Mouse (Mus musculus) layer of hippocampus, postnatal 36 days (tissue): Measurements from ENCODE around the gene Aspm. TPM values are rescaled to one million over a fixed set of nuclear protein-coding genes. Genes with fewer than 3 reads are reported as not detected.
"Not testable (repeated sequence)": the region's sequence is repeated elsewhere in the genome, so short reads cannot be mapped to it uniquely, and the experiment has no call there.

Experiments used
- DNase-seq, 2 experiments: peaks; one replicate each; pipeline ENCODE4 v3.0.0; 2022
- total RNA-seq, 2 experiments: library from RNA; stranded (reverse); gene quantifications; 2 replicates each; pipeline ENCODE4 v1.2.3; 2021

Gene Aspm
- under 1 TPM; 0.66 to 1.00 TPM for total RNA-seq

DNA sequence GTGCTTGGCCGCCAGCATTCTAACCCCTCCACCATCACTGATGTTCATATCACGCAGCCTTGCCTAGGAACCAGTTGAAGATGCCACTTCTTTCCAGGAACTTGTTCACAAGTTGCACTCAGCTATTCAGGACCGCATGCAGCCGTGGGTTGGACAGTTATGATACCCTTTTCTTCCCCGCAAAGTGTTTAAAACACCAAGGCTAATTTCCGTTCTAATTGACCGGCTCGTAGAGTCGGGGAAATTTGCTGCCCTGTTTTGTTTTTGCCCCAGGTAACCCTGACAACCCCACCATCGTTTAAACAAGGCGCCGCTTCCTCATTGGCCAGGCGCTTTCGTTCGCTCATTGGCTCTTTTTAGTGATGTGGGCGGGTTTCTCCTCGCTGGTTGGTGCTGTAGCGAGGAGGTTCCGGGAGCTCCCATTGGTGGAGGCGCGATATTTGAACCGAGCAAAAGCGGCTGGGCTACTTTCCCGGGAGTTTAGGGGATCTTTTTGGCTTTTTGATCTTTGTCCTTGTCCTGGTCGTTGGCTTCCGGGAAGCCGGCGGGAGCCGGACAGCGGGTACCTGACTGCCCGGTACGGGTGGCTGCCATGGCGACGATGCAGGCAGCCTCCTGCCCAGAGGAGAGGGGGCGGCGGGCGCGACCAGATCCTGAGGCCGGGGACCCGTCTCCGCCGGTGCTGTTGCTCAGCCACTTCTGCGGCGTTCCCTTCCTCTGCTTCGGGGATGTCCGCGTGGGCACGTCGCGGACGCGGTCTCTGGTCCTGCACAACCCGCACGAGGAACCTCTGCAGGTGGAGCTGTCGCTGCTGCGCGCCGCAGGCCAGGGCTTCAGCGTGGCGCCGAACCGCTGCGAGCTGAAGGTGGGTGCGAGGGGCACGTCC, at the start of gene Aspm:
Gene Aspm, plus strand, starts transcription at position 433 of the 886 bp plus-strand sequence.
- peak; percentile 78 to 82 for DNase-seq

DNA sequence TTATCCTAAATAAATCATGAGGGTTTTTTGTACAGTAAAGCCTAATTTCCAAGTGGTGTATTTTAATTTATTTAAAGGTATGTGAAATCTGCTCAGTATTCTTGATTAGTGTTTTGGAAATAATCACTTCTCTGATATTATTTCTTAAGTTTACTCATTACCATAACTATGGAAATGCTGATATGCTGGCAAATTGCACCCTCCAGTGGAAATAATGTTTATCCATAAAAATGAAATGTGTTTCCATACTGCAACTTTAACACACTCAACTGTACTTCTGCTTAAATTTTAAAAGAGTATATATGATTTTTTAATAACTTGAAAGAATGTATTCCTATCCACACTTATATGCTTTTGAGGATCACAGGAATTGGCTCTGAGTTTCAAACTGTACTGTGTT, 48.8 kb upstream of the Aspm start:
- no peak for DNase-seq

DNA sequence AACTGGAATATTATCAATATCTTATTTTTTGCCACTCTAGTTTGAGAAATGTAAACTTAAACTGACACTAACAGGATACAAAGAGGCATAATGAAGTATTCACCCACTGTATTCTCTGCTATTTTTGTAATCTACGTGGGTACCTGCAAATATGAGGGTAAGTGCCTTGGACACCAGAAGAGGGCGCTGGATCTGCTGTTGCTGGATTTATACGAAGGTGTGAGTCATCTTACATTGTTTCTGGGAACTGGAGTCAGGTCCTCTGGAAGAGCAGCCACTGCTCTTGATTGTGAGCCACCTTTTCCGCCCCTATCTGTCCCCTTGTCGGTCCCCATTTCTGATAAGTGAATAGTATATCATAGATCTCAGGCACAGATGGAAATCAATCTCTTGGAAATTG, 46.9 kb upstream of the Aspm start:
- DNase-seq = no peak

DNA sequence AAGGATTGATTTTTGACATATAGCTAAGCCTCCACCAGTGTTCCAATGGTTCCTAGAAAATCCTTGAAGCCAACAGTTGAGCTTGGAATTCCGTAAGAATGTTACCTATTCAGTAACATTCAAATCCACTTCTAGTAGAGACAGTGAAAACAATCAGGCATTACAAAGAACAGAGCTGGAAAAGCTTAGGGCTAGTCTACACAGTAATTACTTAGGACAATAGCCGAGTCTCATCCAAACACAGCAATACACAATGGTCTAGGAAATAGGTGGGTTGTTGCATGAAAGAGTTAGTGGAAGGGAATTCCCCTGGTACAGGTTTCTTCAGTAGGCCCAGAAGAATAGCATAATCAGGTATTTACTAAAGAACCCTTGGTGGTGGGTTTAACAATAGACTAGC, 42.2 kb upstream of the Aspm start:
- DNase-seq = not testable (repeated sequence)

DNA sequence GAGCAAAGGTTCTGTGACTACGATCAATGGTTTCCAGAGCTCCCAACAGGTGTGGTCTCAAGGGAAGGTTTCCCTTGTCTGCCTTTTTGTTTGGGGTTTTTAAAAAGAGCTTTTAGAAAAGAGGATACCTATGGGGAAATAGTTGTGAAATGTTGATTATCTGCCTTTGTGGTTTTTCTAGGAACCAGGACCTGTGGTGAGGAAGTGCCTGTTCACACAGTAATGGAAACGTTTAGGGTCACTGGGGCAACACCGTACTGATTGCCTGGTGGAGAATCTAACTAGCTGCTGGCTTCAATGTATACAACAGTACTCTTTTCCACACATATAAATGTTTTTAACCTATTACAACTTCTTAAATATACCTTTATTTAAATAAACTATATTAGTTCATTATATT, 41.1 kb upstream of the Aspm start:
- no peak for DNase-seq

DNA sequence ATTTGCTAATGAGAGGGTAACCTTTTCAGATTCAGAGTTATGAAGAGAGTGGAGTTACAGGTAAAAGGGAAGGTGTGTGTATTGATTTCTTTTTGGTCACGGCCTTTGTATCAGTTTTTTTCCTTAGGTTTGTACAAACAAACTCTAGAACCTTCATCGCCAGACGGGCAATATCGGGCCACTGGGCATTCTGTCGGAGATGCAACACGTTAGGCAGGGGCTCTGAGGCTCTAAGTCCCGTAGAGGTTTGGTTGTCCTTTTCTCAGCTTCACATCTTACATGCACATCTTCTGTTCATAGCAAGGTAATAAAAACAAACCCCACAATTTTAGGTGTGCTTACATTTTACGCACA, 33.1 kb upstream of the Aspm start:
- DNase-seq = peak in 1 of 2 experiments; percentile 3

DNA sequence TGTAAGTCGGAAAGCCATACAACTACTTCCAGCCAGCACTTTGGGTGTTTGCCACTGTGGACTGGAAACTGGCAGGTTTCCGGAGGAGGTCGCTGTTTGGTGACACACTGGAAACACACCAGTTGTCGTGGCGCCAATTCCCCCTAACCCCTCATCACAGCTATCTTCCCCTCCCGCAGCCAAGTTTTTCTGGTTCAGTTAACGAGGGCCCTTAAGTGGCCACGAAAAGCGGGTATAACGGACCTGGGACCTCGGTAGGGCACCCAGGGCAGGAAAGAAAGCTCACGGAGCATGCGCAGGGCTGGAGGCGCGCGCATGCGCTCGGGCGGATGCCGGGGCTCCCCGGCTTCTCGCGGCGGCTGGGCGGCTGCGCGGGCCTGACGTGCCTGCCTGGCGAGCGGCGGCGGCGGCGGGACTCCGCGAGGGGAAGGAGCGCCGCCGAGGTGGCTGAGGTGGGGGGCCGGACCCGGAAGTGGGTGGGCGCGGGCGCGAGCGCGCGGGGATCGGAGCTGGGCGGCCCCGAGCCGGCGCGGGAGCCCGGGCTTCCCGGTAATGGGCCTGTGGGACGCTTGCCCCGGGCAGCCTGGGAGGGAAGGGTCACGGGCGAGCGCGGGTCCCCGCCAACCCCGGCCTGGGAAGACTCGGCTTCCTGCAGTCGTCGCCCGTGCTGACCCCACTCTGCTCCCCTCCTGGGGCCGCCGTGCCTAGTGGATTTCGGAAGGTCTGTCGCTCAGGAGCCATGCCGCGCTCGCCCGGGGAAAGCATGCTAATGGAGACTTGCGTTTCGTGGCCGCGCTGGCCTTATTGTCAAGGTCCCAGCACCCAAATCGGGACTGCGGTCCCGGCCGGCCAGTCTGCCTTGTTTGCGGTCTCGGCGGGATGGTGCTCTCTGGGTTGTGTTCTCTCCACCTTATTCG, 32.4 kb upstream of the Aspm start, which contains the start of gene Zbtb41:
Gene Zbtb41, plus strand, starts transcription at position 414 of the 917 bp plus-strand sequence.
- peak; percentile 88 to 91 for DNase-seq

DNA sequence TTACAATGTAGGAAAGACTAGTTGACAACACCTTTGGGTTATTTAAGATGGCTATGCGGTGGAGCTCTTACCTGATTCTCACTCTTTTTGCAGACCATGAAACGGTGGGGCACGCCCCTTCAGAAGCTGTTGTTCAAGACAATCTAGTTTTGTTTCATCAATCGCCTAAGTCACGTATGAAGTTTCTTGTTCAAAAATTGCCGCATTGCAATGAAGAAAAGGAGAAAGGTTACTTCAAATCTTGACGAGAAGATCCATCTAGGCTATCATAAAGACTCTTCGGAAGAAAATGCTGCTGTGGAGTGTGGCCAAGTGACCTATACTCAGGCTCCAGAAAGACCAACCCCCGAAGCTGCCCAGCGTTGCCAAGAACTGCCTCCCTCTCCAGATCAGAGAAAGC, 31.6 kb upstream of the Aspm start:
- DNase-seq = no peak

DNA sequence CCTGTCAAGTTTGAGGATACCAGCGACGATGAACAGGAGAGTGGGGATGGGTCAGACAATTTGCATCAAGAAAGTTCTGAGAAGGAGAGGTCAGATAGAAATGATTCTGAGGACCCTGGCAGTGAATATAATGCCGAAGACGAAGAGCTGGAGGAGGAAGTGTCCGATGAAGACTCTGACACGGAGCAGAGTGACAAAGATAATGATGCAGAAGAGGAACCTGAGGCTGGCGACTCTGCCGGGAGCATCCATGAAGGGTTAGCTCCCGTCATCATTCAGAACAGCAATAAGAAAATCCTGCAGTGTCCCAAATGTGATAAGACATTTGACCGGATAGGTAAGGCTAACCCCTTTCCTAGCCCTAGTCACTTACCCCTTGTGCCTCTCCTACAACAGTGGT, 30.6 kb upstream of the Aspm start:
- DNase-seq = no peak

DNA sequence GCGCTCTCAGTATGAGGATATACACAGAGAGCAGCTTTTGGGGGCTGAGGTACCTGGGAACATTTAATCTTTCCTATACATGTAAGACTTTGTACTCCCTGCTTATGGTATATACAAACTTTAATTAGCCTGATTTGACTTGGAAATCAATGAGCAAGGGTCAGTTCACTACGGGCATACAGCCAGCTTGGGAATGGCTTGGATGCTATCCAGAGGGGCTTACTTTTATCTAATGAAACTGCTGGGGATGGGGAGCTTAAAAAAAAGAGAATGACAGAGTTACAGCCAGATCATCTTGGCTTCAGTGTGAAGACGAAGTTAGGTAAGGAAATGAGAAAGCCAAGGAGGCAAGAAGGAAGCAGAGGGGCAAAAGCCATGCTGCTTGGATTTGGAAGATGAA, 29.6 kb upstream of the Aspm start:
- no peak for DNase-seq

DNA sequence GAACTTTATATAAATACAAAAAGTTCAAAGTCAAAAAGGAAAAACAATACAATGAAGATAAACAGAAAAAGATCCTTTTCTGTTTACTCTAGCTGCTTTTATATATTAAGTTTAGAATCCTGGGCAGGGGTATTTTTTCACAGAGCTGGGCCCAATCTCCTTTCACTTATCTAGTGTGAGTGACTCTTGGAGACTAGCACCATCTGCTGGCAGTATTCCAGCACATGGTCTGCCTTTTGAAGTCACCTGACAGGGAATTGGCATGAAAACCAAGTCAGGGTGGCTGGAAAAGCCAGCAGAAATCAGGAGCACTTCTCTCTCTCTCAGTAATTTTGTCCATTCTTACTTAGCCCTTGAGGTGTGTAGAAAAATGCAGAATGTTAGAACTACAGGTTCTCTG, 16.2 kb upstream of the Aspm start:
- no peak for DNase-seq

DNA sequence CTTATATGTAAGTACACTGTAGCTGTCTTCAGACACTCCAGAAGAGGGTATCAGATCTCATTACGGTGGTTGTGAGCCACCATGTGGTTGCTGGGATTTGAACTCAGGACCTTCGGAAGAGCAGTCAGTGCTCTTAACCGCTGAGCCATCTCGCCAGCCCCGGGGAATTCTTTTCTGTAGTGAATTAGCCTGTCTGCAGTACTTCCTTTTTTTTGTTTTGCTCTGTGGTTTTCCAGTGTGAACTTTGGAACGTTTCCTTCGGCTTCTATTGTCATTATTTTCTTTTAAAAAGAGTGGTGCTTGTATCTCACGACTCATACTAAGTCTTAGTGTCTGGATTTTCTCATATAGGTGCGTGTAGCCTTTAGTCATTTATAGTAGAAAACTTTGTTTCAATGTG, 11.5 kb upstream of the Aspm start:
- DNase-seq = not testable (repeated sequence)

DNA sequence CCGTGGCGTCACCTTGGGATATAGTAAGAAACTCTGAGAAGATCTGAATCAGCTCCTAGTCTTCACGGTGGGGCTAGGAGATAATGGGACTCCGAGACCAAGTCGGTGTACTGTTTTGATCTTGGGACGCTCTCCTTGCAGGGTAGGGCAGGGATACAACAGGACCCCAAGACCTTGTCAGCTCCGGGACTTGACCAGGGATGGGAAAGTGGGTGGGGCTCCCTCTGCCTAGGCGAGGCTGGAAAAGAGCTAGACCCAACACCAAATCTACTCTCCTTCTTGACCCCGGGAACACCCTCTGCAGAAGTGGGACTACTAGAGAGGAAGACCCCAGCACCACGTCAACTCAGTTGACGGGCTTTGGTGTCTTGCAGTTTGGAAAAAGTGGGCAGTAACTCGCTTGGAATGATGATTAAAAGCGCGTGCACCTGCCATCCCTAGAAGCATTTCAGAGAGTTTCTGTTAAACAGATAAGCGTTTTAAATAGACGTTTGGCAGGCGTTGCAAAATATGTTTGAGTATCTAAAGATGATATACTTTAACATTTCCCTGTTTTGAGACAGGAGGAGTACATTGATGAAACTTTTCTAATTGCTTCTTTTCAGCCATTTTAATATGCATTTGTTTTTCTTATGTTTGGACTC, 776 bp downstream of the Aspm start:
- no peak for DNase-seq

DNA sequence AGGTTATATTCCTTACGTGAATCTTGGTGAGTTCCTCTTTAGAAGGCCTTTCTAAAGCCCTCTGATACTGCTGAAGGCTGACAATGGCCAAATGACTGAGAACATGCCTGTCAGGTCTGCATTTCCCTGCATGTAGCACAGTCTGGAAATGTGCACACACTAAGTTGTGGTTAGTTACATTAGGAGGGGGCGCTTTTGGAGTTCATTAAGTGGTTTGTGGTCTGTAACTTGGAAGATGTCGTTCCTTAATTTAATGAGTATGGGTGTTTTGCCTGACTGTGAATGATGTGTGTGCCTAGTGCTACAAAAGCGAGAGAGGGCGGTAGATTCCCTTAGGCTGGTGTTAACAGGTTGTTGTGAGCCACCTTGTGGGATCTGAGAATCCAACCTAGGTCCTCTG, 6.2 kb downstream of the Aspm start:
- no peak for DNase-seq

DNA sequence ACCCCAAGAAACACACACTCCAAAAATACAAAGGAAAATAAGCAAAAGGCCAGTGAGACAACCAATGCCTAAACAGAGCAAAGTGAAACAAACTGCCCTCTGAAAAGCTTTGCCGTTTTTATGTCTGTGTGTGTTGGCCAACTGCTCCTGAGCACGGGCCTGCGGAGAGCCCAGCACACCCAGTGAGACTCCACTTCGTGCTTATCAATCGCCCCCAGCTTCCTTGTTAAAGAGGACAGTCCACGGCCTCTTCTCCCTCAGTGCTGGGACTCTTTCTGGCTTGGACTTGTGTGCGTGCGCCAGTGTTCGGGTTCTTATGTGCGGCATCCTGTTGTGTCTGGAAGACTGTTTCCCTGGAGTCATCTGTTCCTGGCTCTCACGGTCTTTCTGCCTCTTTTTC, 11.4 kb downstream of the Aspm start:
- no peak for DNase-seq

DNA sequence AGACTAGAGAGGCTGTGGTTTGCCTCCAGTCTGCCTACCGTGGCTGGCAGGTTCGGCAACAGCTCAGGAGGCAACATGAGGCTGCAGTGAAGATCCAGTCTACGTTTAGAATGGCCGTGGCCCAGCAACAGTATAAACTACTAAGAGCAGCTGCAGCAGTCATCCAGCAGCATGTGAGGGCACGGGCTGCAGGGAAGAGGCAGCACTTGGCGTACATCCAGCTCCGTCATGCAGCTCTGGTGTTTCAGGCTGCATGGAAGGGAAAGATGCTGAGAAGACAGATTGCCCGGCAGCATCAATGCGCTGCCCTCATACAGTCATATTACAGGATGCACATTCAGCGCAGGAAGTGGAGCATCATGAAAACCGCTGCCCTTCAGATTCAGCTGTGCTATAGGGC, 24.3 kb downstream of the Aspm start:
- DNase-seq = no peak

DNA sequence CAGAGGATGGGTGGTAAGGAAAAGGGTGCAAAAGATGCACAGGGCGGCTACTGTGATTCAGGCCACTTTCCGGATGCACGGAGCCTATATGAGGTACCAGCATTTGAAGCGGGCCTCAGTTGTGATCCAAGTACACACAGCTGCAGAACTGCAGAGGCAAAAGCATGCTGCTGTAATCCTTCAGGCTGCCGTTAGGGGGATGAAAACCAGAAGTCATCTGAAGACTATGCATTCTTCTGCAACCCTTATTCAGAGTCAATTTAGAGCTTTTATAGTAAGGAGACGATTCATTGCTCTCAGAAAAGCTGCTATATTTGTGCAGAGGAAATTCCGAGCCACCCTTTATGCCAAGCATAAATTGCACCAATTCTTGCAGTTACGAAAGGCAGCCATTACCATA, 25.7 kb downstream of the Aspm start:
- DNase-seq = no peak

DNA sequence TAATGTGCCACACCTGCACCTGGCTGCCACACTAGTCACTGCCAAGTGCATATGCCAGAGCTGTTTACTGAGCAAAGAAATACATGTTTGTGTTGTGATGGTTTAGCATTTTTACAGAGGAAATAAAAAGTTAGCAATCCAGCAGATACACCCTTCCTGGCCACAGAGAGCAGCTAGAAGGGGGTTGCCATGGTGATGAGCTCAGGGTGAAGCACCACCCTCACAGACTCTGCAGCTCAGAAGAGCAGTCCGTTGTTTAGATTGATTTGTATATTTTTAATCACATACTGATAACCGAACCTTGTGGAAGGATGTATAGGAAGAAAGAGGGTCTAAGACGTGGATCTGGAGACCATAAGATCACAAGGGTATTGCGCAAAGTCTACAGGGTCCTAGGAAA, 26.6 kb downstream of the Aspm start:
- DNase-seq = no peak

DNA sequence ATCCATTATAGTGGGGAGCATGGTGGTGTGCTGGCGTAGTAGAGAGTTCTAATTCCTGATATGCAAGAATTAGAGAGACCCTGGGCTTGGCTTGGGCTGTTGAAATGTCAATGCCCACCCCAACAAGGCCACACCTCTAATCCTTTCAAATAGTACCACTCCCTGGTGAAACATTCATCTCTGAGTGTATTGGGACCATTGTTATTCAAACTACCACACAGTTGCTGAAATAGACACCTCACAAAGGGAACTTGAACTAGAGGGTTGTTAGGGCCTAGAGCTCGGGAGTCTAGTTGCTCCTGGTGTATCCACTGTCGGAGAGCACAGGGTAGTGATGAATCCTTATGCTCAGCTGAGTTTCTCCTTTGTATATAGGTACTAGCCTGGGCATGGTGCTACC, 40.1 kb downstream of the Aspm start:
- no peak for DNase-seq

DNA sequence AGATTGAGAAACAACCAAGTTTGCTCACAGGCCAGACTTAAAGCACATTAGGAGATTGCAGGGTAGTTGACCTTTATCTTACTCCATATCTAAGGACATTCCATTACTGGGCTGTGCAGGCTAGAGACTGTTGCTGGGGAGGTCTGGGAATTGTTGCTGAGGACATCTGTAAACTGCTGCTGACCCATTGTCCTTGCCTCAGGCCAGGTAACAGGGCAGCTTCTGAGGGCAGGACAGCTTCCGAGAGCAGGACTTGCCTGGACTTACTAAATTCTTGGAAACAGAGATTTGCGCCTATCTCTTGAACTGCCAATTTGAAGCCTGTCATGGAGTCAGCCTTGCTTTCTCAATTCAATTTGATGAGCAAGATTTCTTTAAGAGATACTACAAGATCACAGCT, 40.8 kb downstream of the Aspm start:
- no peak for DNase-seq

DNA sequence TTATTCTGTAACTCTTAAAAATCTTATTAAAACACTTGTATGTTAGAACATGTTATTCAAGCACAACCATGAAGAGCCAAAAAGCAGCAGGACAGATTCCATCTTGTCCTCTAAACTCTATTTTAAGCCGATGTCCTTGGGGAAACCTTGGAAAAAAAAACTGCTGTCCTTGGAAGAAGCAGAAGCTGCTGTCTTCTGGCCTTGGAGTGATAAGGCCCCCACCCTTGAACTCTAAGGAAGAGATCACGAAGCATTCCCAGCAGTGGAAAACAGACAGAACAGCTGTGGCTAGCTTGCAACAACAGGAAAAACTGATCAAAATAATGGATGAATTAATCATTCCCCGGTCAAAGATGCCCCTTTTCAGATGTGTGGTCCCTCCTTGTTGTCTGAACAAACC, 41.6 kb downstream of the Aspm start:
- no peak for DNase-seq

DNA sequence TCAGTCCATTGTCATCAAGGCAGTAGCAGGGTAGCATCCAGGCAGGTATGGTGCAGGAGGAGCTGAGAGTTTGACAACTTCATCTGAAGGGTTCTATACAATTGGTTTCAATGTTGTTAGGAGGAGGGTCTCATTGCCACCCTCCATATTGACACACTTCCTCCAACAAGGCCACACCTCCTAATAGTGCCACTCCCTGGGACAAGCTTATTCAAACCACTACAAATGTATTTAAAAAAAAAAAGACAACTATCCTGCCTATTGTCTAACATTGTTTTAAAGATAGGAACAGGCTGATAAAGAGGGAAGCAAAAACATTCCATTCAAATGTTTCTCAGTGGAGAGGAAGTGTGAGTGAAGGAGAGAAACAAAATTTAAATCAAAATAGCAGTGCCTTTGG, 45.2 kb downstream of the Aspm start:
- DNase-seq = no peak

DNA sequence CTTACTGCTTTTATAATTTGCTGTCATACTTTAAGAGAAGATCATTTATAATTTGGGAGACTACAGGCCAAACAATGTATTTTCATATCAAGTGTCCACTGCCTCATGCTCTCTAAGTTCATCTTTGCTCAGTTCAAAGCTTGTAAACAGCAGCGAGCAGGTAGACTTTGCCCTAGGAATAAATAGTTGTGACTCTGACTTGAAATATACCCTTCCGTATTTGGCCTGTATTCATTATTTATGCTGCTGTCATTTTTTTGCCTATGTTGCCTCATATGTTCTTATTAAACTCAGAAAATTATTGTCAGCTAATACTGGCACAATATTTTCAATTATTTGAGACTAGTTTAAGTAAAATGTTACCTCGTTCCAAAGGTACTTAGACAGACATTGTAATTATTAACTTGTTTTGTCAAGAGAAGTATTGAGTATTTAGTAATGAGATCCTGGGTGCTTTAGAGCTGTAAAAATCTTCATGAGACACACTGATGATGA, 46.7 kb downstream of the Aspm start, which contains the start of gene F13b:
Gene F13b, plus strand, starts transcription at position 445 of the 495 bp plus-strand sequence.
- no peak for DNase-seq
